Mouse (Mus musculus) adrenal gland, postnatal 36 days (tissue): ENCODE results near the gene Magi1. TPM values are rescaled to one million over a fixed set of nuclear protein-coding genes. Genes with fewer than 3 reads are reported as not detected.

Source experiments
- DNase-seq, 2 experiments: peaks; one replicate each; pipeline ENCODE4 v3.0.0; 2021; ENCODE audit warnings: mixed read lengths in 1 of 2
- total RNA-seq, 2 experiments: library from RNA; stranded (reverse); gene quantifications; 2 replicates each; pipeline ENCODE4 v1.2.3; 2021

Magi1 gene
- total RNA-seq, 2 experiments from 2014 or later, result 12.6 to 41.2 TPM

- no peak for DNase-seq
Observed at GRCm38 (mm10) chr6:93819282-93819681, 464.4 kb downstream of the Magi1 start.

GRCm38 (mm10) chr6:93818494-93818893 is 465.2 kb downstream of the Magi1 start:
- no peak for DNase-seq

- peak; percentile 5 to 21 for DNase-seq
Observed at GRCm38 (mm10) chr6:93805407-93805936, 478.2 kb downstream of the Magi1 start.

GRCm38 (mm10) chr6:93802390-93802789 is 481.3 kb downstream of the Magi1 start:
- peak in 1 of 2 experiments; percentile 10 for DNase-seq

GRCm38 (mm10) chr6:93800465-93800864 is 483.3 kb downstream of the Magi1 start:
- no peak for DNase-seq

- no peak for DNase-seq
Observed at GRCm38 (mm10) chr6:93792309-93793215, 491.2 kb downstream of the Magi1 start.

- no peak for DNase-seq
Observed at GRCm38 (mm10) chr6:93789721-93790120, 494.0 kb downstream of the Magi1 start.

GRCm38 (mm10) chr6:93787042-93787441 is 496.7 kb downstream of the Magi1 start:
- no peak for DNase-seq

GRCm38 (mm10) chr6:93786220-93786619 is 497.5 kb downstream of the Magi1 start:
- no peak for DNase-seq

- no peak for DNase-seq
Observed at GRCm38 (mm10) chr6:93771081-93771480, 512.6 kb downstream of the Magi1 start.

GRCm38 (mm10) chr6:93770283-93771025 is 513.3 kb downstream of the Magi1 start:
- no peak for DNase-seq

GRCm38 (mm10) chr6:93758114-93758513 is 525.6 kb downstream of the Magi1 start:
- no peak for DNase-seq

GRCm38 (mm10) chr6:93757353-93758087 is 526.2 kb downstream of the Magi1 start:
- peak; percentile 84 to 90 for DNase-seq

- no peak for DNase-seq
Observed at GRCm38 (mm10) chr6:93743145-93743544, 540.6 kb downstream of the Magi1 start.

GRCm38 (mm10) chr6:93739786-93740185 is 543.9 kb downstream of the Magi1 start:
- DNase-seq, result no peak

- DNase-seq, result no peak
Observed at GRCm38 (mm10) chr6:93737083-93737482, 546.6 kb downstream of the Magi1 start.

GRCm38 (mm10) chr6:93736071-93736470 is 547.6 kb downstream of the Magi1 start:
- DNase-seq, result no peak

- no peak for DNase-seq
Observed at GRCm38 (mm10) chr6:93733800-93734199, 549.9 kb downstream of the Magi1 start.

- DNase-seq, result peak; percentile 7 to 20
Observed at GRCm38 (mm10) chr6:93729702-93730101, 554.0 kb downstream of the Magi1 start.

GRCm38 (mm10) chr6:93728791-93729190 is 554.9 kb downstream of the Magi1 start:
- DNase-seq, result no peak

- no peak for DNase-seq
Observed at GRCm38 (mm10) chr6:93727630-93728178, 556.0 kb downstream of the Magi1 start.
